Mouse (Mus musculus): ENCODE measurements around the gene Shisa2. TPM values are rescaled to one million over a fixed set of nuclear protein-coding genes. Genes with fewer than 3 reads are reported as not detected.

The Shisa2 gene
- polyA plus RNA-seq, 1 experiment: 2.4 TPM

- Histone ChIP-seq H3K4me3 (ENCODE audit: insufficient read depth, low read length) (no peak overlapping the region), H3K27ac (ENCODE audit: insufficient read depth, low read length) (no peak overlapping the region), H3K4me1 (ENCODE audit: control insufficient read depth, insufficient read depth, low read length) (no peaks in the 10 kb centered on the region)
- TF ChIP-seq CTCF (IDR thresholded peaks at IDR 0.05; ENCODE audit: extremely low read depth, insufficient read depth, low read length): no peak
- TF ChIP-seq POLR2A (IDR thresholded peaks at IDR 0.05; ENCODE audit: extremely low read depth, insufficient read depth, low read length): no peak
Observed at GRCm38 (mm10) chr14:59644896-59645295, 19.8 kb downstream of the Shisa2 start.

DNA sequence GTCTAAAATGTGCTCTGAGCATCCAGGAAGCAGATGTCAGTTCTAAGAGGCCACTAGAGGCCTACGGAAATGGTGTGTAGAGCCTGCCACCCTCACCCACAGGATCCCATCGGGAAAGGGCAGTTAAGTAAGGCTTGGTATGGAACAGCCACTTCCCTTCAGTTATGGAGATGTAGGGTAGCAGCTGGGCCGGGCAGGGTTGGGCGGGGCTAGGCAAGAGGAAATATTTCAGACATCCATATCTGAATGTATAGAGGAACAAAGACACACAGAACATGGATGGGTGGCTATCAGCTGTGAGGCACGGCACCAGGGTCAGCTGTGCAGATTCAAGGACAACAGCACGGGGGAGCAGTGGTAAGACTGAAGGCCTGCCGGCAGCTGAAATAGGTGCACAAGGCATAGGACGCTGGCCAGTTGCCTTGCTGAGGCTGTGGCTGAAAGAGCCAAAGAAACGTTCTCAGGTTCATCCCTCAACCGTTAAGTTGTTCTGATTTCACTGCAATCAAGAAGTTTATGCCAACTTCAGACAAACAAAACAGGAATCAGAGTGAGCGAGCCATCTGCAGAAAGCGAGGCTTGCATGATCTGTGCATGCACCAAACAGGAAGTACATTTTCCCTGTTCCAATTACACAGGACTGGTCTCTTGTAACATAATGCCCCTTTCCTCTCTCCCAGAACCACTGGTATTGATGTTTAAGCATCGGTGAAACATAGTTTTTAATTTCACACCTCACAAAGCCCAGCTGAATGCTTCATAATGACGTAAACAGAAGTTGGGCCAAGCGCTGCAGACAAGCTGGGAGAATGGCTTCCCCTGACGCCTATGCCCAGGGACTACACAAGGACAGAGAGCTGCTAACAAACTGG lies 22.0 kb downstream of the Shisa2 start:
- Histone ChIP-seq H3K4me1 (ENCODE audit: control insufficient read depth, insufficient read depth, low read length) (no peaks in the 10 kb centered on the region), H3K27ac (ENCODE audit: insufficient read depth, low read length) (no peak overlapping the region)
- TF ChIP-seq CTCF (IDR thresholded peaks at IDR 0.05; ENCODE audit: extremely low read depth, insufficient read depth, low read length) (no peak), POLR2A (IDR thresholded peaks at IDR 0.05; ENCODE audit: extremely low read depth, insufficient read depth, low read length) (no peak)

GRCm38 (mm10) chr14:59648611-59649010 lies 23.5 kb downstream of the Shisa2 start:
- no peak overlapping the region for H3K27ac ChIP-seq (ENCODE audit: insufficient read depth, low read length)
- TF ChIP-seq CTCF (IDR thresholded peaks at IDR 0.05; ENCODE audit: extremely low read depth, insufficient read depth, low read length) (no peak), POLR2A (IDR thresholded peaks at IDR 0.05; ENCODE audit: extremely low read depth, insufficient read depth, low read length) (no peak)
- H3K4me3 ChIP-seq (ENCODE audit: insufficient read depth, low read length): no peak overlapping the region
- no peaks in the 10 kb centered on the region for H3K4me1 ChIP-seq (ENCODE audit: control insufficient read depth, insufficient read depth, low read length)

More for the DNA sequence above, 22.0 kb downstream of the Shisa2 start:
- no peak overlapping the region for H3K4me3 ChIP-seq (ENCODE audit: insufficient read depth, low read length)

DNA sequence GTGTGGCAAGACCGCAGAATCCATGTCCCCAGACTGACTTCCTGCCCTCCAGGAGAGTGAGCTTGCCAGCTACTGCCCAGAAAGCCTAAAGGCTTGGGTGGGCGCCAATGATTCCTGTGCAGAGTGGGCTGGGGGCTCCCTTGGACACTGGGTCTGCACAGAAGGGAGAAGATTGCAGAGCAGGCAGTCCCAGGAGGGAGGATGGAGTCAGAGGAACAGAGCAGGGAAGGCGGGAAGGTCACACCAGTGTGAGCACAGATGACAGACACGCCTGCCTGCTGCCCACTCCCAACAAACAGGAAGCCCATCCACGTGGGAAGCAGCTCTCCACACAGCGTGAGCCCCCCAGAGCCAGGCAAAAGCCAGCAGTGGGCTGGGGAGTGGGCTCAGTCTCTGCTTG lies 24.2 kb downstream of the Shisa2 start:
- no peak for TF ChIP-seq CTCF (IDR thresholded peaks at IDR 0.05; ENCODE audit: extremely low read depth, insufficient read depth, low read length)
- Histone ChIP-seq H3K4me3 (ENCODE audit: insufficient read depth, low read length) (no peak overlapping the region), H3K27ac (ENCODE audit: insufficient read depth, low read length) (no peak overlapping the region), H3K4me1 (ENCODE audit: control insufficient read depth, insufficient read depth, low read length) (no peaks in the 10 kb centered on the region)

- TF ChIP-seq CTCF (IDR thresholded peaks at IDR 0.05; ENCODE audit: extremely low read depth, insufficient read depth, low read length) (no peak), POLR2A (IDR thresholded peaks at IDR 0.05; ENCODE audit: extremely low read depth, insufficient read depth, low read length) (no peak)
- H3K4me1 ChIP-seq (ENCODE audit: control insufficient read depth, insufficient read depth, low read length): no peaks in the 10 kb centered on the region
- no peak overlapping the region for H3K27ac ChIP-seq (ENCODE audit: insufficient read depth, low read length)
- H3K4me3 ChIP-seq (ENCODE audit: insufficient read depth, low read length): no peak overlapping the region
Observed at GRCm38 (mm10) chr14:59656591-59656990, 31.5 kb downstream of the Shisa2 start.

GRCm38 (mm10) chr14:59657098-59657497 lies 32.0 kb downstream of the Shisa2 start:
- Histone ChIP-seq H3K4me3 (ENCODE audit: insufficient read depth, low read length) (no peak overlapping the region), H3K4me1 (ENCODE audit: control insufficient read depth, insufficient read depth, low read length) (no peaks in the 10 kb centered on the region), H3K27ac (ENCODE audit: insufficient read depth, low read length) (no peak overlapping the region)
- TF ChIP-seq POLR2A (IDR thresholded peaks at IDR 0.05; ENCODE audit: extremely low read depth, insufficient read depth, low read length) (no peak), CTCF (IDR thresholded peaks at IDR 0.05; ENCODE audit: extremely low read depth, insufficient read depth, low read length) (no peak)

- H3K4me3 ChIP-seq (ENCODE audit: insufficient read depth, low read length): no peak overlapping the region
- H3K27ac ChIP-seq (ENCODE audit: insufficient read depth, low read length): no peak overlapping the region
- TF ChIP-seq CTCF (IDR thresholded peaks at IDR 0.05; ENCODE audit: extremely low read depth, insufficient read depth, low read length): no peak
- no peak for TF ChIP-seq POLR2A (IDR thresholded peaks at IDR 0.05; ENCODE audit: extremely low read depth, insufficient read depth, low read length)
- H3K4me1 ChIP-seq (ENCODE audit: control insufficient read depth, insufficient read depth, low read length): no peaks in the 10 kb centered on the region
Observed at GRCm38 (mm10) chr14:59672893-59673515, 47.9 kb downstream of the Shisa2 start.

DNA sequence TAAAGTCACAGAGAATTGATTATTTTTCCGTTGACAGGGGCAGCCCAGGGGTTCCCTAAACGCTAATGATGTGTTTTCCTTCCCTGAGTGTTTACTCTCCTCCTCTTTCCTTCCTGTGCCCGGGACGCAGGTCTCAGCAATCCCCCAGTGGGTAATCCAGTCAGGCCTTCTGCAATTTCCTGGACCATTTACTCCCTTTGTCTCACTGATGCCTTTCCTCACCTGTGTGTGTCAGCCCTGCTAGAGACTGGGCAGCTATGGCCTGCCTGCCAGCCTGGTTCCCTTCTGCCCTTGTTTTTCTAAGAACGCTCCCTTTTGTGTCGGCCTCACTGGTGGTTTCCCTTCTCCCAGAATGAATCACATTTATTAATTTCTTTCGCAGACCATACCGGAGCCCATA lies 49.4 kb downstream of the Shisa2 start:
- TF ChIP-seq CTCF (IDR thresholded peaks at IDR 0.05; ENCODE audit: extremely low read depth, insufficient read depth, low read length) (no peak), POLR2A (IDR thresholded peaks at IDR 0.05; ENCODE audit: extremely low read depth, insufficient read depth, low read length) (no peak)
- H3K4me1 ChIP-seq (ENCODE audit: control insufficient read depth, insufficient read depth, low read length): no peaks in the 10 kb centered on the region
- H3K4me3 ChIP-seq (ENCODE audit: insufficient read depth, low read length): no peak overlapping the region
- H3K27ac ChIP-seq (ENCODE audit: insufficient read depth, low read length): no peak overlapping the region

GRCm38 (mm10) chr14:59675330-59675729 lies 50.2 kb downstream of the Shisa2 start:
- Histone ChIP-seq H3K4me1 (ENCODE audit: control insufficient read depth, insufficient read depth, low read length) (no peaks in the 10 kb centered on the region), H3K4me3 (ENCODE audit: insufficient read depth, low read length) (no peak overlapping the region), H3K27ac (ENCODE audit: insufficient read depth, low read length) (no peak overlapping the region)
- TF ChIP-seq POLR2A (IDR thresholded peaks at IDR 0.05; ENCODE audit: extremely low read depth, insufficient read depth, low read length): no peak
- TF ChIP-seq CTCF (IDR thresholded peaks at IDR 0.05; ENCODE audit: extremely low read depth, insufficient read depth, low read length): no peak

GRCm38 (mm10) chr14:59677598-59678003 lies 52.5 kb downstream of the Shisa2 start:
- Histone ChIP-seq H3K4me3 (ENCODE audit: insufficient read depth, low read length) (no peak overlapping the region), H3K27ac (ENCODE audit: insufficient read depth, low read length) (no peak overlapping the region), H3K4me1 (ENCODE audit: control insufficient read depth, insufficient read depth, low read length) (no peaks in the 10 kb centered on the region)
- TF ChIP-seq CTCF (IDR thresholded peaks at IDR 0.05; ENCODE audit: extremely low read depth, insufficient read depth, low read length) (no peak), POLR2A (IDR thresholded peaks at IDR 0.05; ENCODE audit: extremely low read depth, insufficient read depth, low read length) (no peak)

Other genes starting within 250 kb of the Shisa2 start
- 0.49 and 0.61 TPM in 2 replicates for gene Phf11c, start 229.9 kb upstream of the Shisa2 start, polyA plus RNA-seq (2012; rRNA removed)
- 3.7 and 4.7 TPM in 2 replicates for gene Setdb2, start 184.4 kb upstream of the Shisa2 start, polyA plus RNA-seq (2012; rRNA removed)
- gene Cab39l, start 184.3 kb upstream of the Shisa2 start, polyA plus RNA-seq (2012; rRNA removed): 16.6 and 18.3 TPM in 2 replicates
- 29.8 and 30.7 TPM in 2 replicates for gene Cdadc1, start 27.3 kb upstream of the Shisa2 start, polyA plus RNA-seq (2012; rRNA removed)